Mouse (Mus musculus) ovary, adult 18-20 months (tissue): ENCODE measurements around the gene Gm21891.
"Not testable (repeated sequence)": the region's sequence is repeated elsewhere in the genome, so short reads cannot be mapped to it uniquely, and the experiment has no call there.

Experiments used
- DNase-seq: peaks from one replicate; pipeline ENCODE4 v3.0.0; 2022; ENCODE audit warnings: low spot score, mixed read lengths

Gm21891 gene

DNA sequence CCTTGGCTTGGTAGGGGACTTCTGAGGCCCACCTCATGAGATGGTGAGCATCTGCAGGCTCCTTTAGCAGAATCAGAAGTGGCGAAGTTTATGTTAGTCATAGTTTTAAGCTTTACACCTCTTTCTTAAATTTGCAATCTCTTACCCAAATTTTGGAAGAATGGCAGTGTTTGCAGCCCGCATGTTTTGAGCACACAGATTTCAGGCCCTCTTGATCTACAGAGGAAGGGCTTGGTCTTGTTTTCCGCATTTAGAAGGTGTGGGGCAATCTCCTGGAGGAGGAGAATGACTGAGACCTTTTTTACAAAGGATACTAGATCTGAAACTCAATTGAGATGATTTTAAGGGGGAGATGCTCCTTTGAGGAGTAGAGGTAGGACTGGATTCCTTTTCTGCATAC, at the start of gene Gm21891:
Gene Gm21891, minus strand, starts transcription at position 101 of the 400 bp plus-strand sequence.
- not testable (repeated sequence) for DNase-seq

- not testable (repeated sequence) for DNase-seq
Observed at GRCm38 (mm10) chrY:13161668-13162067, 28.4 kb upstream of the Gm21891 start, which contains the start of gene Gm21425. Gene Gm21425, plus strand, starts transcription at chrY:13161968.
